15 mouse cellular contexts compared by ENCODE assay signal in the genomic region with DNA sequence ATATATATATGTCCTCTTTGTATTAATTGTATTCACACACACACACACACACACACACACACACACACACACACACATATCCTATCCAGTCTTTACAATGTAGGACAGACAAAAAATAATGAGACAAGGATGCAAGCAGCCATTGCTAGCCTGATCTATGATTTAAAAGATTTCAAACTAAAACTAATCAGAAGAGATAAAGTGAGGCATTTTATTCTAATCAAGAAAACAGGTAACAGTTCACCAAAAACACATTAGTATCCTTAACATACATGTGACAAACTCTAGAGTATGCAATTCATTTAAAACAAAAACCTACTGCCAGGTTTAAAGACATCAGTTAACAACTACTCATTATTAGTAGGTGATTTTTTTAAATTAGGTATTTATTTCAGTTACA.
"Had no signal": no experiment of that assay in that cellular context is flagged by ENCODE, and none has a peak within 500 bp of the region (broad histone marks: within the 10 kb centered on the region; RNA-seq: fewer than 3 reads in every experiment).

No protein-coding gene starts in this region.

- DNase-seq: cerebellum, adult 9-11 months; cerebellum, postnatal 10 days; cerebellum, postnatal 14 days; cerebellum, postnatal 25 days; cerebellum, postnatal 36 days; embryo, embryonic 11 days; forebrain, postnatal 0 days; gastrocnemius, adult 2 months; gastrocnemius, postnatal 10 days; gastrocnemius, postnatal 14 days; gastrocnemius, postnatal 25 days; gastrocnemius, postnatal 36 days; heart, adult 11 months; heart, adult 18-20 months; heart, adult 2 months had no signal
